Mouse (Mus musculus) liver, adult 2 months (tissue): ENCODE data around the gene Serpinf1.

Source experiments
- CTCF ChIP-seq: fragments of 200-500 bp; IDR thresholded peaks from 2 replicates; pipeline ENCODE4 v1.5.1; 2011; ENCODE audit warnings: low read depth, low read length, control low read depth
- POLR2A ChIP-seq: fragments of 200-500 bp; IDR thresholded peaks from 2 replicates; pipeline ENCODE4 v1.6.1; 2011; ENCODE audit warnings: low read length, control low read depth; ENCODE audit not compliant: insufficient read depth; ENCODE audit errors: extremely low read depth

DNA sequence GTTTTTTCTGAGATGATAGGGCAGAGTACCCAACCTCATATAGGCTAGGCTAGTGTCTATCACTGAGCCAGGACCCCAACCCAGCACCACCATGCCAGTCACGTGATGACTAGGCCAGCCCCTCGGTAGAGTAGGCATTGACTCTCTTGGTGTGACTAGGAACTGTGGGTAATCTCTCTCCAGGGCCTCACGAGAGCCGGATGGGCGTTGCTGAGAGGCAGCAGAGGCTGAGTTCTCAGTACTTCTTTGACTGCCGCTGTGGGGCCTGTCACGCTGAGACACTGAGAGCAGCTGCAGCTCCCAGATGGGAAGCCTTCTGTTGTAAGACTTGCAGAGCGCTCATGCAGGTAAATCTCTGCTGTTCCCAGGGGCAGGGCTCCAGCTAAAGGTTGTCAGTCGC lies 22.4 kb downstream of the Serpinf1 start:
- TF ChIP-seq CTCF (no peak), POLR2A (no peak)
